Mouse (Mus musculus): Measurements from ENCODE around the gene Daglb. TPM values are rescaled to one million over a fixed set of nuclear protein-coding genes. Genes with fewer than 3 reads are reported as not detected.

Daglb gene
- total RNA-seq, 2 experiments from 2014 or later = 13.4 to 13.5 TPM

Other genes with a start within 250 kb of the Daglb start
- gene Spdye4a, start 237.7 kb upstream of the Daglb start, total RNA-seq (2021) = not detected
- gene Zfp12, start 229.4 kb upstream of the Daglb start, total RNA-seq (2021) = 10 to 100 TPM; 24.8 to 29.1 TPM
- gene Zfp316, start 194.6 kb upstream of the Daglb start, total RNA-seq (2021) = 10 to 100 TPM; 12.3 to 14.1 TPM
- gene Zfp853, start 171.0 kb upstream of the Daglb start, total RNA-seq (2021) = 1 to 10 TPM; 1.1 to 1.5 TPM
- gene E130309D02Rik, start 149.2 kb upstream of the Daglb start, total RNA-seq (2021) = 10 to 100 TPM; 29.5 to 30.9 TPM
- 10 to 100 TPM; 64.3 to 72.7 TPM for gene Zdhhc4, start 135.3 kb upstream of the Daglb start, total RNA-seq (2021)
- 1 to 10 TPM; 1.2 TPM for gene Grid2ip, start 107.2 kb upstream of the Daglb start, total RNA-seq (2021)
- gene Kdelr2, start 60.7 kb upstream of the Daglb start, total RNA-seq (2021) = 100 to 1,000 TPM; 129 to 136 TPM
- gene Rac1, start 63.5 kb downstream of the Daglb start, total RNA-seq (2021) = 100 to 1,000 TPM; 390 TPM
- 100 to 1,000 TPM; 195 to 200 TPM for gene Cyth3, start 157.9 kb downstream of the Daglb start, total RNA-seq (2021)

Data from adrenal gland, postnatal 4 days (tissue).